Mouse (Mus musculus): ENCODE data around the gene Zbtb22. TPM values are rescaled to one million over a fixed set of nuclear protein-coding genes. Genes with fewer than 3 reads are reported as not detected.

Zbtb22 gene
- total and polyA plus RNA-seq, 2 experiments from 2014 or later = 12.0 to 29.1 TPM

DNA sequence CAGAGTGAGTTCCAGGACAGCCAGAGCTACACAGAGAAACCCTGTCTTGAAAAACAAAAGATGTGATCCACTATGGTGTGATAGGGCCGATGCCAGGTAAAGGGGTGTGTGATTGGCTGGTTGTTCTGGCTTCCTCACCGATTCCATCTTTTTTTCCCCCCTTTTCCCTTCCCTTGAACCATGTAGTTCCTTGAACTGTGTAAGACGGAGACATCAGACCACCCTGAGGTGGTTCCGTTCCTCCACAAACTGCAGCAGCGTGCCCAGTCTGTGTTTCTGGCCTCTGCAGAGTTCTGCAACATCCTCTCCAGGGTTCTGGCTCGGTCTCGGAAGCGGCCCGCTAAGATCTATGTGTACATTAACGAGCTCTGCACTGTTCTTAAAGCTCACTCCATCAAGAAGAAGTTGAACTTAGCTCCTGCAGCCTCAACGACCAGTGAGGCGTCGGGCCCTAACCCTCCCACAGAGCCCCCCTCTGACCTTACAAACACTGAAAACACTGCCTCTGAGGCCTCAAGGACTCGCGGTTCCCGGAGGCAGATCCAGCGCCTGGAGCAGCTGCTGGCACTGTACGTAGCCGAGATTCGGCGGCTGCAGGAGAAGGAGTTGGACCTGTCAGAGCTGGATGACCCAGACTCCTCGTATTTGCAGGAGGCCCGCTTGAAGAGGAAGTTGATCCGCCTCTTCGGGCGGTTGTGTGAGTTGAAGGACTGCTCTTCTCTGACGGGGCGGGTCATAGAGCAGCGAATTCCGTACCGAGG, 4.5 kb upstream of the Zbtb22 start:
- Histone ChIP-seq H3K4me1 (ENCODE audit: control insufficient read depth, insufficient read depth) (peaks cover 8% of the 10 kb centered on the region), H3K27ac (ENCODE audit: low read depth) (no peak overlapping the region), H3K9ac (replicated peaks; ENCODE audit: low read depth, low read length) (no peak overlapping the region), H3K4me2 (ENCODE audit: low read depth, low read length) (no peak overlapping the region), H3K9me3 (replicated peaks; ENCODE audit: control insufficient read depth, low read length) (no peaks in the 10 kb centered on the region), H3K27me3 (ENCODE audit: control insufficient read depth, insufficient read depth, low read length) (no peaks in the 10 kb centered on the region), H3K4me3 (ENCODE audit: low read depth, low read length) (no peak overlapping the region), H3K36me3 (replicated peaks; ENCODE audit: control insufficient read depth, insufficient read depth, low read length) (peaks cover 45% of the 10 kb centered on the region)
- DNase-seq (ENCODE audit: low spot score) = no peak
- TF ChIP-seq CTCF (IDR thresholded peaks at IDR 0.05; ENCODE audit: low read depth) = no peak
- TF ChIP-seq EP300 (IDR thresholded peaks at IDR 0.05; ENCODE audit: low read depth) = no peak
- 92% methylated on average over 31 of the region's 31 CpGs for WGBS
- ATAC-seq (ENCODE audit: insufficient read depth, low read depth) = no peak

DNA sequence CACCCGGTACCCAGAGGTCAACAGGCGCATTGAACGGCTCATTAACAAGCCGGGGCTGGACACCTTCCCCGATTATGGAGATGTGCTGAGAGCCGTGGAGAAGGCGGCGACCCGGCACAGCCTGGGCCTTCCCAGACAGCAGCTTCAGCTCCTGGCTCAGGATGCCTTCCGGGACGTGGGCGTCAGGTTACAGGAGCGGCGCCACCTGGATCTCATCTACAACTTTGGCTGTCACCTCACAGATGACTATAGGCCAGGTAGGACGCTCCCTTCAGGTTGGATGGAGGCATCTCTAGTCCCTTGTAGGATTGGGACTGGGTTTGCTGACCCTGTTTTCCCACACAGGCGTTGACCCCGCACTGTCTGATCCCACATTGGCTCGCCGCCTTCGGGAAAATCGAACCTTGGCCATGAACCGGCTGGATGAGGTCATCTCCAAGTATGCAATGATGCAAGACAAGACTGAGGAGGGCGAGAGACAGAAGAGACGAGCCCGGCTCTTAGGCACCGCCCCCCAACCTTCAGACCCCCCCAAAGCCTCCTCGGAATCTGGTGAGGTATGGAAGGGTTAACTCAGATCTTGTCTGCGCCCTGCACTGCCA, 3.8 kb upstream of the Zbtb22 start:
- H3K36me3 ChIP-seq (replicated peaks; ENCODE audit: control insufficient read depth, insufficient read depth, low read length) = peaks cover 45% of the 10 kb centered on the region
- H3K27ac ChIP-seq (ENCODE audit: low read depth) = no peak overlapping the region
- 88% methylated on average over 28 of the region's 28 CpGs for WGBS
- H3K9me3 ChIP-seq (replicated peaks; ENCODE audit: control insufficient read depth, low read length) = no peaks in the 10 kb centered on the region
- H3K4me1 ChIP-seq (ENCODE audit: control insufficient read depth, insufficient read depth) = peaks cover 12% of the 10 kb centered on the region
- no peaks in the 10 kb centered on the region for H3K27me3 ChIP-seq (ENCODE audit: control insufficient read depth, insufficient read depth, low read length)
- ATAC-seq (ENCODE audit: insufficient read depth, low read depth) = no peak
- H3K4me3 ChIP-seq (ENCODE audit: low read depth, low read length) = no peak overlapping the region
- DNase-seq (ENCODE audit: low spot score) = no peak
- H3K9ac ChIP-seq (replicated peaks; ENCODE audit: low read depth, low read length) = no peak overlapping the region
- H3K4me2 ChIP-seq (ENCODE audit: low read depth, low read length) = no peak overlapping the region
- TF ChIP-seq EP300 (IDR thresholded peaks at IDR 0.05; ENCODE audit: low read depth) = no peak
- TF ChIP-seq CTCF (IDR thresholded peaks at IDR 0.05; ENCODE audit: low read depth) = no peak

DNA sequence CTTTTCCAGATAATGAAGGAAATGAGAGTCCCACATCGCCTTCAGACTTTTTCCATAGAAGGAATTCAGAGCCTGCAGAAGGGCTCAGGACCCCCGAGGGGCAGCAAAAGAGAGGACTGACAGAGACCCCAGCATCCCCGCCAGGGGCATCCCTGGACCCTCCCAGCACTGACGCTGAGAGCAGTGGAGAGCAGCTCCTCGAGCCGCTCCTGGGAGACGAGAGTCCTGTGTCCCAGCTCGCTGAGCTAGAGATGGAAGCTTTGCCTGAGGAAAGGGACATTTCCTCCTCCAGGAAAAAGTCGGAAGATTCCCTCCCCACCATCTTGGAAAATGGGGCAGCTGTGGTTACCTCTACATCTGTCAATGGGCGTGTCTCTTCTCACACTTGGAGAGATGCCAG, 2.4 kb upstream of the Zbtb22 start:
- ATAC-seq (ENCODE audit: insufficient read depth, low read depth) (no peak), DNase-seq (ENCODE audit: low spot score) (no peak)
- Histone ChIP-seq H3K4me2 (ENCODE audit: low read depth, low read length) (no peak overlapping the region), H3K36me3 (replicated peaks; ENCODE audit: control insufficient read depth, insufficient read depth, low read length) (peaks cover 45% of the 10 kb centered on the region), H3K9me3 (replicated peaks; ENCODE audit: control insufficient read depth, low read length) (no peaks in the 10 kb centered on the region), H3K27ac (ENCODE audit: low read depth) (no peak overlapping the region), H3K4me3 (ENCODE audit: low read depth, low read length) (no peak overlapping the region), H3K9ac (replicated peaks; ENCODE audit: low read depth, low read length) (no peak overlapping the region), H3K27me3 (ENCODE audit: control insufficient read depth, insufficient read depth, low read length) (no peaks in the 10 kb centered on the region), H3K4me1 (ENCODE audit: control insufficient read depth, insufficient read depth) (peaks cover 9% of the 10 kb centered on the region)
- TF ChIP-seq EP300 (IDR thresholded peaks at IDR 0.05; ENCODE audit: low read depth) (no peak), CTCF (IDR thresholded peaks at IDR 0.05; ENCODE audit: low read depth) (no peak)
- WGBS = 86% methylated on average over 10 of the region's 10 CpGs

DNA sequence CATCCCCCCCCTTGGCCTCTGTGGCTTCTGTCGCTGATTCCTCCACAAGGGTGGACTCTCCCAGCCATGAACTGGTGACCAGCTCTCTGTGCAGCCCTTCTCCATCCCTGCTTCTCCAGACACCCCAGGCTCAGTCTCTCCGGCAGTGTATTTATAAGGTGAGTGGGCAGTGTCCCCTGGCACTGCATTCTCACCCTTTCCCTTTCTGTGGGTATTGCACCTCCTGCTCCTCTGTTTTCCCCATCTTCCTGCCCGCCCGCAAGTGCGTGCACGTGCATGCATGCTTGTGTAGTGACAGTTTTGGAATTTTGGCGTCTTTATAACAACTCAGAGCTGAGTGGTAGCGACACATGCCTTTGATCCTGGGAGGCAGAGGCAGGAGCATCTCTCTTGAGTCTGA, 1.8 kb upstream of the Zbtb22 start:
- Histone ChIP-seq H3K9me3 (replicated peaks; ENCODE audit: control insufficient read depth, low read length) (no peaks in the 10 kb centered on the region), H3K4me2 (ENCODE audit: low read depth, low read length) (no peak overlapping the region), H3K4me1 (ENCODE audit: control insufficient read depth, insufficient read depth) (peaks cover 8% of the 10 kb centered on the region), H3K9ac (replicated peaks; ENCODE audit: low read depth, low read length) (no peak overlapping the region), H3K27ac (ENCODE audit: low read depth) (no peak overlapping the region), H3K36me3 (replicated peaks; ENCODE audit: control insufficient read depth, insufficient read depth, low read length) (peaks cover 45% of the 10 kb centered on the region), H3K4me3 (ENCODE audit: low read depth, low read length) (no peak overlapping the region), H3K27me3 (ENCODE audit: control insufficient read depth, insufficient read depth, low read length) (no peaks in the 10 kb centered on the region)
- no peak for DNase-seq (ENCODE audit: low spot score)
- no peak for ATAC-seq (ENCODE audit: insufficient read depth, low read depth)
- WGBS = 95% methylated on average over 8 of the region's 8 CpGs
- no peak for TF ChIP-seq CTCF (IDR thresholded peaks at IDR 0.05; ENCODE audit: low read depth)
- TF ChIP-seq EP300 (IDR thresholded peaks at IDR 0.05; ENCODE audit: low read depth) = no peak

DNA sequence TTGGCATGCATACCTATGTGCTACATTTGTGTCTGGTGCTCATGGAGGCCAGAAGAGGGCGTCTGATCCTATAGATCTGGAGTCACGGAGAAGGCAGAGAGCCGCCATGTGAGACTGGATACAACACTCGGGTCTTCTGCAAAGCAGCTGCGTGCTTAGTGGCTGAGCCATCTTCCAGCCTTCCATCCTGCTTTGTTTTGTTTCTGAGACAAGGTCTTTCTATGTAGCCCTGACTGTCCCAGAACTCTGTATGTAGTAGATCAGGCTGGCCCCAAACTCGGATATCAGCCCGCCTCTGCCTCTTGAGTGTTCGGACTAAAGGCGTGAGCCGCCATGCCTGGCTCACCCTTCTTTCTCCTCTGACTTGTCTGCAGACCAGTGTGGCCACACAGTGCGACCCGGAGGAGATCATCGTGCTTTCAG, 724 bp upstream of the Zbtb22 start:
- no peaks in the 10 kb centered on the region for H3K9me3 ChIP-seq (replicated peaks; ENCODE audit: control insufficient read depth, low read length)
- WGBS = 65% methylated on average over 13 of the region's 13 CpGs
- H3K4me2 ChIP-seq (ENCODE audit: low read depth, low read length) = no peak overlapping the region
- H3K4me3 ChIP-seq (ENCODE audit: low read depth, low read length) = no peak overlapping the region
- no peaks in the 10 kb centered on the region for H3K27me3 ChIP-seq (ENCODE audit: control insufficient read depth, insufficient read depth, low read length)
- DNase-seq (ENCODE audit: low spot score) (no peak), ATAC-seq (ENCODE audit: insufficient read depth, low read depth) (no peak)
- H3K27ac ChIP-seq (ENCODE audit: low read depth) = peak overlapping the region; percentile 72; the same call in 1 of the 2 replicates
- peaks cover 8% of the 10 kb centered on the region for H3K4me1 ChIP-seq (ENCODE audit: control insufficient read depth, insufficient read depth)
- TF ChIP-seq CTCF (IDR thresholded peaks at IDR 0.05; ENCODE audit: low read depth) (0 out of 2 replicates have a peak, but pooled peaks have one; percentile 10), EP300 (IDR thresholded peaks at IDR 0.05; ENCODE audit: low read depth) (no peak)
- no peak overlapping the region for H3K9ac ChIP-seq (replicated peaks; ENCODE audit: low read depth, low read length)
- H3K36me3 ChIP-seq (replicated peaks; ENCODE audit: control insufficient read depth, insufficient read depth, low read length) = peaks cover 45% of the 10 kb centered on the region

Data from heart, postnatal 0 days (tissue).